Mouse (Mus musculus) kidney, postnatal 0 days (tissue): ENCODE data around the gene Golga1. TPM values are rescaled to one million over a fixed set of nuclear protein-coding genes. Genes with fewer than 3 reads are reported as not detected.
"Not testable (repeated sequence)": the region's sequence is repeated elsewhere in the genome, so short reads cannot be mapped to it uniquely, and the experiment has no call there.

Experiments
- ATAC-seq: fragments of 200-750 bp; cut with Nextera tagmentation; replicated peaks from 2 replicates; pipeline ENCODE4 v1.8.0; 2017; ENCODE audit warnings: low read depth, moderate number of reproducible peaks, moderate TSS enrichment, moderate library complexity; ENCODE audit not compliant: low FRiP score
- DNase-seq: peaks from one replicate; pipeline ENCODE4 v3.0.0-alpha.2; 2016; ENCODE audit warnings: low spot score
- H3K27ac ChIP-seq: fragments of 300-500 bp; sonication (generic); 2 replicates; pipeline ENCODE4 v1.5.1; 2014; ENCODE audit warnings: mild to moderate bottlenecking
- H3K27me3 ChIP-seq: fragments of 300-500 bp; sonication (generic); 2 replicates; pipeline ENCODE4 v1.6.1; 2014; ENCODE audit warnings: low read length, mixed read lengths; ENCODE audit not compliant: insufficient read depth
- H3K36me3 ChIP-seq: fragments of 300-500 bp; sonication (generic); 2 replicates; pipeline ENCODE4 v1.6.1; 2014; ENCODE audit warnings: low read length, mixed read lengths; ENCODE audit not compliant: insufficient read depth
- H3K4me1 ChIP-seq: fragments of 300-500 bp; sonication (generic); replicated peaks from 2 replicates; pipeline ENCODE4 v1.6.1; 2014; ENCODE audit warnings: antibody characterized with exemption, low read length, mixed read lengths; ENCODE audit not compliant: insufficient read depth
- H3K4me2 ChIP-seq: fragments of 300-500 bp; sonication (generic); 2 replicates; pipeline ENCODE4 v1.6.1; 2014; ENCODE audit warnings: mild to moderate bottlenecking, low read length, moderate library complexity, mixed read lengths
- H3K4me3 ChIP-seq: fragments of 300-500 bp; sonication (generic); replicated peaks from 2 replicates; pipeline ENCODE4 v1.5.1; 2014; ENCODE audit warnings: low read depth, low read length
- H3K9ac ChIP-seq: fragments of 300-500 bp; sonication (generic); 2 replicates; pipeline ENCODE4 v1.6.1; 2014; ENCODE audit warnings: low read depth, low read length
- H3K9me3 ChIP-seq: fragments of 300-500 bp; sonication (generic); replicated peaks from 2 replicates; pipeline ENCODE4 v1.6.1; 2016; ENCODE audit warnings: low read length, inconsistent platforms, mixed read lengths
- CTCF ChIP-seq: IDR thresholded peaks from 2 replicates; pipeline ENCODE4 v1.5.1; 2016; ENCODE audit warnings: antibody characterized with exemption, low read depth, mild to moderate bottlenecking, moderate library complexity
- WGBS: fragments of 180-500 bp; shearing (Covaris S2); extraction: QIAGEN DNeasy Blood & Tissue Kit; methylation state at CpG from one replicate; pipeline ENCODE4 v1.1.7; 2014; 5-methylcytosine and 5-hydroxymethylcytosine counted together
- polyA plus RNA-seq: library from polyadenylated mRNA; unstranded; fragments of >200 nt; fragmentation: Nextera tagmentation; extraction: Ambion mirVana; gene quantifications from 2 replicates; pipeline ENCODE4 v1.2.1, GENCODE M21; 2015

Gene Golga1
- 26.3 and 28.7 TPM in 2 replicates for polyA plus RNA-seq

GRCm38 (mm10) chr2:39065400-39065987, at the start of gene Golga1:
TSS of gene Golga1 (minus strand) at chr2:39065541.
- peak within 1 kb of the TSS; percentile 87 for H3K9ac ChIP-seq
- H3K27ac ChIP-seq: peak within 1 kb of the TSS; percentile 95
- H3K4me1 ChIP-seq: no peaks in the 10 kb centered on the region
- H3K9me3 ChIP-seq: no peaks in the 10 kb centered on the region
- peak; percentile 96 for DNase-seq
- TF ChIP-seq CTCF: 0 out of 2 replicates have a peak, but pooled peaks have one; percentile 16
- ATAC-seq: peak; percentile 99
- peak within 1 kb of the TSS; percentile 80 for H3K4me3 ChIP-seq
- H3K27me3 ChIP-seq: no peaks in the 10 kb centered on the region
- peak within 1 kb of the TSS; percentile 88 for H3K4me2 ChIP-seq
- H3K36me3 ChIP-seq: 0 out of 2 replicates have a peak, but pooled peaks cover under 1% of the 10 kb centered on the region
- WGBS: under 1% methylated on average over 49 of the region's 50 CpGs

DNA sequence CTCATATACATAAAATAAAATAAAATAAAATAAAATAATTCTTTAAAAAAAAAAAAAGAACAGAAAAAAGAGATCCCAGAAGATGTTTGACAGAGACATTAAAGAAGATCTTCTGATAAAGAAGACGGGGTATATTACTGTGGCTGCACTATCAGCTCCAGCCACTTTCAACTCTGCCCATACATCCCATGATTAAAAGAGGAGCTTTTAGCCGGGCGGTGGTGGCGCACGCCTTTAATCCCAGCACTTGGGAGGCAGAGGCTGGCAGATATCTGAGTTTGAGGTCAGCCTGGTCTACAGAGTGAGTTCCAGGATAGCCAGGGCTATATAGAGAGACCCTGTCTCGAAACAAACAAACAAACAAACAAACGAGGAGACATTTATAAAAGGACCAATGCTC, 48.8 kb upstream of the Golga1 start:
- DNase-seq (no peak), ATAC-seq (no peak)
- Histone ChIP-seq H3K9ac (no peak overlapping the region), H3K4me1 (no peaks in the 10 kb centered on the region), H3K4me3 (no peak overlapping the region), H3K9me3 (no peaks in the 10 kb centered on the region), H3K36me3 (0 out of 2 replicates have a peak, but pooled peaks cover 3% of the 10 kb centered on the region), H3K4me2 (no peak overlapping the region), H3K27me3 (no peaks in the 10 kb centered on the region), H3K27ac (no peak overlapping the region)
- WGBS: 97% methylated on average over 7 of the region's 7 CpGs
- no peak for TF ChIP-seq CTCF

- Histone ChIP-seq H3K27me3 (no peaks in the 10 kb centered on the region), H3K27ac (no peak overlapping the region), H3K4me1 (no peaks in the 10 kb centered on the region), H3K4me3 (no peak overlapping the region), H3K36me3 (no peaks in the 10 kb centered on the region), H3K4me2 (no peak overlapping the region), H3K9me3 (no peaks in the 10 kb centered on the region), H3K9ac (no peak overlapping the region)
- ATAC-seq: no peak
- DNase-seq: no peak
- no peak for TF ChIP-seq CTCF
These were observed 45.2 kb upstream of the Golga1 start for GRCm38 (mm10) chr2:39110514-39110913.

GRCm38 (mm10) chr2:39109712-39110111, 44.4 kb upstream of the Golga1 start:
- not testable (repeated sequence) for H3K9ac ChIP-seq, H3K4me2 ChIP-seq, H3K27me3 ChIP-seq, H3K4me1 ChIP-seq, H3K9me3 ChIP-seq, H3K27ac ChIP-seq, DNase-seq, ATAC-seq, H3K4me3 ChIP-seq, H3K36me3 ChIP-seq

- WGBS: 93% methylated on average over 1 of the region's 1 CpGs
- not testable (repeated sequence) for H3K4me3 ChIP-seq, H3K4me1 ChIP-seq, H3K4me2 ChIP-seq, ATAC-seq, H3K27ac ChIP-seq, H3K9ac ChIP-seq, H3K36me3 ChIP-seq, H3K9me3 ChIP-seq, DNase-seq, H3K27me3 ChIP-seq
These were observed 34.6 kb upstream of the Golga1 start for GRCm38 (mm10) chr2:39099951-39100350.

- TF ChIP-seq CTCF: peak; percentile 42
- Histone ChIP-seq H3K36me3 (no peaks in the 10 kb centered on the region; the same call in 1 of the 2 replicates), H3K4me2 (no peak overlapping the region), H3K9ac (no peak overlapping the region), H3K27me3 (no peaks in the 10 kb centered on the region), H3K4me1 (no peaks in the 10 kb centered on the region), H3K27ac (no peak overlapping the region), H3K9me3 (no peaks in the 10 kb centered on the region), H3K4me3 (no peak overlapping the region)
- ATAC-seq: no peak
- DNase-seq: no peak
These were observed 32.7 kb upstream of the Golga1 start for GRCm38 (mm10) chr2:39097993-39098392.

DNA sequence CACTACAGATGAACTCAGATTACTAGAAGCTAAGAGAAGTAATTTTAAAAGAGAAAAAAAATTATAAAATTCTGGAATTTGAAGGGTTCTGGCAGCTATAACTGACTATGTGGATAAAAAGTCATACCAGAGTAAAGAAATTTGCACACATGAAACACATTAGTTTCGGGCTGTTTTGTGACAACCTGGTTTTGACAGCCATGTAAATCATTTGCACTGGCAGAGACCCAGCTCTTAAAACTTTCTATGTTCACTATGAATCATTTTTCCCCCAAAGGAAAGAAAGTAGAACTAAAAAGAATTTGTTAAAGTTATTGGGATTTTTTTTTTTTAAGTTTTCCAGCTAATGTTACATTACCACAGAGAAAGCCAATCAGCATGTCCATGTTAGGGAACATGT, 26.6 kb upstream of the Golga1 start:
- ATAC-seq (no peak), DNase-seq (peak; percentile 10)
- H3K4me1 ChIP-seq: no peaks in the 10 kb centered on the region
- no peak overlapping the region for H3K4me3 ChIP-seq
- no peak for TF ChIP-seq CTCF
- H3K9ac ChIP-seq: no peak overlapping the region
- 58% methylated on average over 1 of the region's 1 CpGs for WGBS
- no peak overlapping the region for H3K27ac ChIP-seq
- H3K9me3 ChIP-seq: no peaks in the 10 kb centered on the region
- no peaks in the 10 kb centered on the region for H3K36me3 ChIP-seq
- H3K4me2 ChIP-seq: no peak overlapping the region
- H3K27me3 ChIP-seq: no peaks in the 10 kb centered on the region
